Mouse (Mus musculus) spleen, adult 18-20 months (tissue): Measurements from ENCODE around the gene Ankub1.

Experiments
- DNase-seq, 2 experiments: peaks; one replicate each; pipeline ENCODE4 v3.0.0; 2022; ENCODE audit warnings: mixed read lengths in 2 of 2

Ankub1 gene

DNA sequence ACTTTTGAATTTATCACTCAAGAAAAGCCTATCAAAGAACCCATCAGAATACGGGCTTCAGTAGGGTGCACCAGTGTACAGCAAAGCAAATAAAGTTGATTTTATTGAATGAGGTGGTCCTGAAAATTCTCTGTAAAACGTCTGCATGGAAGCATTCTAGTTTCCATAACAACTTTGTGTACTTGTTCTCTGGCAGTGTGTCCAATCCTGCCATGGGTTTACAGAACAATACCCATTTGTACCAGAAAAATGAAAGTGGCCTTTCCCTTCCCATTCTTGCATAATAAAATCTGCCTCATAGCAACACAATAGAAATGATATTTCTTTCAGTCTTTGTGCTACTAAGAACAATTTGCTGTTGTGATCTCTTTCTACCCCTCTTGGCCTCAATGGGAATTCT, at the start of gene Ankub1:
Gene Ankub1, minus strand, starts transcription at position 81 of the 400 bp plus-strand sequence.
- no peak for DNase-seq

DNA sequence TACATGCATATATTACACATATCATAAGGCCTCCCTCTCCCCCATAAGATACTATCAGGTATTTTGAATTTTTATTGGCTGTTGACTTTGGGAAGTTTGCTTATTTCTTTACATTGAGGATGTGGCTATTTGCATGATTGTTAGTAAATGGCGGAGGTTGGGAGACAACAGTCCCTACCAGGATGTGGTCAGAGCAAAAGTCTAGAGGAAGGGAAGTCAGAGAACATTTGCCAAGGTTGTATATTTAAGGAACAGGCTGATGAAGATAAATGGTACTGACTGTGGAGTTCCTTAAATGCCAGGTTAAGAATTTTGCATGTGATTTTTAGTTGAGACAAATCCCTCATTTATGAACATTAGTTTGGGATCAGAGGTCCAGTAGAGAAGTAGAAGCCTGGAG, 47.2 kb upstream of the Ankub1 start:
- no peak for DNase-seq

DNA sequence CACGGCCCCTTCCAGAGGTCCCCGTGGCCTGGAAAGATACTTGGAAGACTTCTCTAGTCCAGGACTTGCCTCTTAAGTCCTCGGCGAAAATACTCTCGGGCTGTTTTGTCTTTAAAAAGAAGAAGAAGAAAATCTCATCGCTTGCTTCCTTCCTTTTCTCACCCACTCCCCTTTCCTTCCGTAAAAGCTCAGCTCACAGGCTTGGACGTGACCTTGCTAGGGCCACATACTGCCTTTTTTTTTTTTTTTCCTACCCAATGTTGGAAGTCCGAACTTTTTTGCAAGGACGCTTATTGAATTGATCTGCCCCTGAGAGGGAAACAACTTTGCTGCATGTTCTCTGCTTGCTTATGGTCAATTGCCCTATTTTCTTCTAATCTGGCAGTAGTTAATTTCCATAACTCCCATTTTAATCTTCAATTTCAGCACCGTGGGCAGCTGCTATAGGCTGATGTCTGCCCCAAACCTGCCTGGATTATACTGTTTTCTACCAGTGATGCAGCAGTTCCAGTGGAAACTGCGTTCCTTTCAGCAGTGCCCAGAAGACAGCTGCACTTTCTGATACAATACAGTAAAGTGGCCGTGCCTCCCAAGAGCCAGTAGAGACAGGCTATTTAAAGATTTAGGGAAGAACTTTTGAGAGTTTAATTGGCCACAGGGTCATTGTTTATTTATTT, 44.0 kb upstream of the Ankub1 start:
- no peak for DNase-seq

DNA sequence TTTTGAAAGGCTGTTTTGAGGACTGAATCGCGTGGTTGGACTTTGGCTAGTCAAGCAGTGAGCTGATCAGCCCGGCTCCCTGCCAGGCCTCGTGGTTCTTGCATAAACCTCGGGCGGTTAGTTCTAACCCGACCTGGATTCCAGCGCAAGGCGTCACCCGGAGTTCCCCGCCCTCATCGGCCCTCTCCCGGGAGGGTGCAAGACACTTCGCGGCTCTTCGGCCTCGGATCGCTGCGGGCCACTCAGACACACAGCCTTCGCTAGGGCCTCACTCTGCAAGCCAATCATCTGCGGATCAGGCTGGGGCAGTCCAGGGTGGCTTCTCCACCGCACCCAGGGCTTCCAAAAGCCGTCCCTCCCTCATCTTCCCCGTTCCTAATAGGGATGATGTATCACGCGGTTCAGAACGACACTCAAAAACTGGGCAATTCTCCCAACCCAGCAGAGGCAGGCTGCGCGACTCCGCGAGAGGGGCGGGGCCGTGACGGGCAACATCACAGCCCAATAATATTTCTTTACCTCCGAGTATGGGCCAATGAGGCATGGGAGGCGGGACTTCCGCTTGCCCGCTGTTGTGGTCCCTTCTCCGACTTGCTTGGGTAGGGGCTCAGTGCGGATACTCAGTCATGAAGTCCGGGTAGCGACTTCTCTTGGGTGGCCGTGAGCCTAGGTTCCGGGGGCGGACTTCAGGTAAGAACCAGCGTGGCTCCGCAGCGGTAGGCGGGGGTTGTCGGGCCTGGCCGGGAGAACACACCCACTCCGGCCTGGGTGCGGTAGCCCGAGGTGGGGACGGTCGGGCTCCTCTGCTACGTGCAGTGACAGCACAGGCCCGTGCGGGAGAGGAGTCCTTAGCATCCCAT, 43.1 kb upstream of the Ankub1 start, which contains the start of gene Rnf13:
Gene Rnf13, plus strand, starts transcription at position 552 of the 860 bp plus-strand sequence.
- DNase-seq: peak; percentile 90 to 95

DNA sequence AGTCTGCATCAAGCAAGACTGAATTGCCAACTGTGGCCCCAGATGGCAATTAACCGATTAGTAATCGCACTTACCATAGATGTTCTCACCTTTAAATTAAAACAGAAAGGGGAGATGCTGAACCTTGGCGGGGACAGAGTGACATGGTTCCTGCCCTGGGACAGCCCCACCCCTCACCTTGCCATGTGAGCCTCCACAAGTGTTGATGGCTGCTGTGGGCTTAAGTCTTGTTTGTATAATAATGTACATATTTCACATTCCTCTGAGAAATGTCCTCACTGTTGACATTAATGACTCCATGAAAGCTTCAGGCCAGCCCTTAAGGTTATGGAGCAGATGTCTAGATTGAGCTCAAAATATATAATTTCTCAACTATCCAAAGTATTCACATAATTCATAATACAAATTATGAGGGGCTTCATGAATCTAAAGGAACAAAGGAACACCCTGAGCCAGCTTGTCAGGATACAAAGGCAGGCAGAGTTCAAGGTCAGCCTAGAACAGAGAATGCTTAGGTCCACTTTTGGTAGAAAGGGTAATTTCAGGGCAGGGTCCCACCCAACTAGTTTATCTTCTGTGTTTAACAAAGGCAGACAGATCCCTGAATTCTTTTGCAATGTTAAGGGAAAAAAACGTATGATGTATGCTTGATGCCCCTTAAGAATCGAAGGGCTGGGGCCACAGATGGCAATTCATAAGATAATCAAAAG, 39.8 kb upstream of the Ankub1 start:
- no peak for DNase-seq

DNA sequence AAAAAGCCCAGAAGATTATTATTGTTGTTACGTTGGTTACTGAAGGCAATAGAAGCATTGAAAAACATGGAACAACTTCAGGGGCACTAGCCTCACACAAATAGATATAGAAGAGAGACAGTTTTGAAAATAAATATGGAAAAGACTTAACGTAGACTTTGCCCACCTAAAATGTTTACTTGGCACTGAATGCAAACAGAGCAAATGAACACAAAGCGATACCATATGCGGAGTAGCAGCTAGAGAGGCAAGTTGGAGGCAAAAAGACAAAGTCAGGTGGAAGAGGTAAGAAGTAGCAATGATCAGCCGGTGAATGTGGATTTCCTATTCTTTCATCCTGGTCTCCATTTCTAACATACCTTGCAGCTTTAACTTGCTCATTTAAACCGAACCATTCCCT, 21.6 kb upstream of the Ankub1 start:
- DNase-seq: no peak

DNA sequence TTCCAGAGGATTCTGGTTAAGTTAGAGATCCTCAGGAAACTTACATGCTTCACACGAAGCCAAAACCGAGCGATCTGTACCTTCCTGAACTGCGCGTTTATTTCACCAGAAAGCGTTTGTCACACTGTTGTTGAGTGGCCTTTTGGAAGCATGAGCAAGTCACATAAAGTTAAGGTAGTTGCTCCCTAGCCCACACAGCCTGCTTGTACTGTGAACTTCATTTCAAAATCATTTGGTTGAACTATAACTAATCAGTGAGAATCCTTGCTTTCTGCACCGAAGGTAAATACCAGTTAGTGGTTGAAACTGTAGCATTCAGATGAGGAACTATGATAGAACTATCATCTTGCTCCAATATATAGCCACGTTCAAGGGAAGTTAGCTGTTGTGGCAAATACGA, 4.2 kb upstream of the Ankub1 start:
- no peak for DNase-seq

DNA sequence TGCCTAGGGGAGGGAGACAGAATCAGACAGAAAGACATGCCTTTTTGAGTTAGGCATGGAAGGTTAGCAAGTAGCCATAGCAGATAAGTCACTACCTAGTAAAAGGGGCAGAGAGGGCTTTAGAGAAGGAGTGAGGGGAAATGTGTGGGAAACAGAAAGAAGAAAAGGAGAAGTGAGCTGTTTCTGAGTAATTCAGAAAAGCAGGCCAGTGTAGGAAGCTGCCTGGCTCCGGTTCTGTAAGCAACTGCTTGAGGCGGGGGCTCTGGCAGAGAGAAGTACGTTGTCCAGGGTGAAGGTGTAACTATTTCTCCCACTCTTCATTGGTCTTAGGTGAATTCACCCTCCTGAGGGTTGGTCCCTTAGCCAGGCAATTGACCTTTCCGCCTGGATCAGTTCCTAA, 3.6 kb upstream of the Ankub1 start:
- no peak for DNase-seq

DNA sequence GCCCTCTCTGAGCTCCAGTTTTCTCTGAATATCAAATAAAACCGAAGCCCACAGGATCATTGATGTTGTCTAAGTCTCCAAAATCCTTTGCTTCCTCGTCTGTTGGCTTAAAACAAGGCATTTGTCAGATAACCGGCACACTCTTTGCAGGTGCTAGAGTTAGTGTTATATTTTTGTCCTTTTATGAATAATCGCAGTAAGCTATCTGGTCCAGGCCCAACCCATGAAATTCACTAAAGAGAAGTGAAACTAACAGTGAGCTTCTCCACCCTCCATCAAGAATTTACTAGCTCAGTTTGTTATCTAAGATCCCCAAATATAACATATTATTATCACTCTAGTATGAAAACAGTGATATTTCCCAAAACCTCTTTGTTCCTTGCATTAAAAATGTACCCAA, 827 bp downstream of the Ankub1 start:
- DNase-seq: no peak

DNA sequence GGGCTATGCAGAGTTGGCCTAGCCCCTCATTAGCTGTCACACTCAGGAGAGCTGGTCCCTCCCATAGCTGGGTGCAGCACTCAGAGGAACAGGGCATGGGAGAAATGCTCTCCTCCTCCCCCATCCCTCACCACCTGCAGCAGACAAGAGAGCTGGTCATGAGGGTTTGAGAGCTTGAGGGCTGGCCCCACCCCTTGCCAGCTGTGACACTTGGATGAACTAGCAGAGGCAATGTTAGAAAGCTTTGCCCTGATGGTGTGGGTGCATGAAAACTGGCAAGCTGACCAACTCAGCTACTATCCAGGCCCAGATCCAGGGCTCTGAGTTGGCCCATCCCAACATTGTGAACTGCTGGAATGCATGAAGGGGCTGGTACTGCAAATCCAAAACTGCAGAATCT, 14.8 kb downstream of the Ankub1 start:
- DNase-seq: no peak

DNA sequence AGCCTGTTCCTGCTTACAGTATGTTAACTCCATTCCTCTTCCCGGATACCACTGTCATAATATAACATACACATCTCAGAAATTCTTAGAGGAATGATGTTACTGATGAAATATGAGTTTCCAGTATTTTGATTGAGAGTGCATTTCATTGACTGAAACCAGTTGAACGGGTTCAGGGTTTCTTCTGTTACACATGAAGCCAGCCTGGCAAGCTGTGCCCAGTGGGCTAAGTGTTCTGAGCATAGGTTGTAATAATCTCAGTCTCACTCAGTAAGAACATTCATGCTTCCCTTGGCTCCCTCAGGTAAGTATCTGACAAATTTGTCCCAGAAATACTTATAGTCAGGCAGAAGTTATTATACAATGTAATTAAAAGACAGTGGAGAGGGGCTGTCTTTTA, 18.5 kb downstream of the Ankub1 start:
- no peak for DNase-seq

DNA sequence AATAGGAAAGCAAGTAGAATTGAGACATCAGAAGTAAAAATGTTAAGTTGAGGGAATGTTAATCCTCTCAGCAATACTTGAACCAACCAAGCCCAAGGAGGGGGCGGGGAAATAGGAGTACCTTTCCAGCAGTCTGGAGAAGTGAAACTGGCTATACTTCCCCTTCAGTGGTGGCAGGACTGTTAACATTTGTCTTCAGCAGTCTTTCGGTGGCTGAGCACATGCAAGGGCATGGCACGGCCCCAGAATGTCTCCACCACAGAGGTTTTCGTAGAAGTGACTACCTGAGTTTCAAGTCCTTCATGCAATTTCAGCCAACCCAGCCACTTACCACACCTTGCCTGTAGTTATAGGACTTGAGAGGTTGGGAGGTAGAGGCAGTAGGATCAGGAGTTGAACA, 19.0 kb downstream of the Ankub1 start:
- peak; percentile 56 to 62 for DNase-seq

DNA sequence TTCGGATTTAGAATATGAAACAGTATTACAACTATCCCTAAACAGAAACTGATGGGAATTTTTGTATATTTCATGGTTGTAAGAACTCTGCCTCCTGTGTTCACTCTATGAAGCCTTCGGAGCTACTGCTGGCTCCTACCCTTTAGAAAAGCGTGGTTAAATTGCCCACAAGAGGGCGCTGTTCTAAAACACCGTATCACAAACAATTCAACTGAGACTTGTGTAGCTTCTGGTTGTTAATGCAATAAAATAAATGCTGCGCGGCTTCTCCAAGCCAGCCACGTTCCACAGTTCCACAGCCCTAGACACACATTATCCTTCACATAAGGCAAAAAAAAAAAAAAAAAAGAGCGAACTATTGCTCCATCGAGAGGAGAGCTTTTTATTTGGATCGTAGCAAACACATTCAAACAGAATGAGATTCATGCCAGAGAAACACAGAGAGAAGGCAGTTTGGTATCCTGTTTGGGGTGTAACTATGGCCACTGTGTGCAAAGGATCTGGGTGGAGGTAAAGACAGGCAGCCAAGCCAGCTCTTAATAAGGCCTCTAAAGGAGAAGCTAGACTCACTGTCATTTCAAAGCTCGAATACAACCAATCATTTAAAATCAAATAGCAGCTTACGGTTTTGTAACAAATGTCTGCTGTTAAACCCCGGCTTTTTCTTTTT, 25.4 kb downstream of the Ankub1 start:
- DNase-seq: peak in 1 of 2 experiments; percentile 54

DNA sequence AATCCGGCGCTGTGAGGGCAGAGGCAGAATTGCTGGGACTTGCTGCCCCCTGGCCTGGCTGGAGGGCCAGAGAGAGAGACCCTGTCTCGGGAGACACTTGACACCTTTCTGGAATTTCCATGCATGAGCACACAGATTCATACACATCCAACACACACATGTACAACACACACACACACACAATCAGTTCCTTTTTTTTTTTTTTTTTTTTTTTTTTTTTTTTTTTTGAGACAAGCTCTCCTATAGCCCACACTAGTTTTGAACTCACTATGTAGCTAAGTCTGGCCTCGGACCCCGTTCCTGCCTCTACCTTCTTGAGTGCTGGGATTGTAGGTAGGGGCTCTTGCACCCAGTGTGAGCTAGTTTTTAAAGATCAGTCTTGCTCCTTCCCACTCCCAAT, 26.7 kb downstream of the Ankub1 start:
- DNase-seq: no peak

DNA sequence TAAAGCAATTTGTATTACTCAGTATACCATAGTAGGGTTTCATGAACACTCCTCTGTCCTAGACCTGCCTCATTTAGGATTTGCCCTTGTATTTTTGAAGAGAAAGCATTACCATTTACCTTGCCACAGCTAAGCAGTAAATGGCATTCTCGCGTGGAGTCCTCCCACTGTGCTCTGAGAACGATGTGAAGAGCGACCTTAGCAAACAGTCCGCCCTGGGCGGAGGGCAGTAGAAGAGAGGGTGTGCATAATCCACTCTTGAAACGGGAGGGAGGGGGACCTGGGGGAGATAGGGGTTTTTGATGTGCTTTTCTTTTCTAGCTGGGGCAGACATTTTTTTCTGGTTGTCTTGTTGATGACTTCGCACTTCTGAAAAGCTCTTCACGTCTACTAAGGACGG, 27.9 kb downstream of the Ankub1 start:
- DNase-seq: no peak

DNA sequence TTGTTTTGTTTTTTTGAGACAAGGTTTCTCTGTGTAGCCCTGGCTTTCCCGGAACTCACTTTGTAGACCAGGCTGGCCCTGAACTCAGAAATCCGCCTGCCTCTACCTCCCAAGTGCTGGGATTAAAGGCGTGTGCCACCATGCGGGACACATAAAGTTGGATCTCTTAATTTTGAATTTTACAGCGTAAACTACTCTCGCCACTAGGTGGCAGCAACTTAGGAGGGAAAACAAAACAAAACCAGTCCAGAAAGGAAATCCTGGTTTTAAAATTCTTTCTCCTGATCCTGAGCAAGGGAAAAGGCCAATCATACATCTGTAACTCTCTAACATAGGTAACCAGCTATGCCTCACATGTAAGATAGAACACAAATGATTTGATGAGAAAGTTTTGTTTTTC, 28.9 kb downstream of the Ankub1 start:
- peak in 1 of 2 experiments; percentile 27 for DNase-seq

DNA sequence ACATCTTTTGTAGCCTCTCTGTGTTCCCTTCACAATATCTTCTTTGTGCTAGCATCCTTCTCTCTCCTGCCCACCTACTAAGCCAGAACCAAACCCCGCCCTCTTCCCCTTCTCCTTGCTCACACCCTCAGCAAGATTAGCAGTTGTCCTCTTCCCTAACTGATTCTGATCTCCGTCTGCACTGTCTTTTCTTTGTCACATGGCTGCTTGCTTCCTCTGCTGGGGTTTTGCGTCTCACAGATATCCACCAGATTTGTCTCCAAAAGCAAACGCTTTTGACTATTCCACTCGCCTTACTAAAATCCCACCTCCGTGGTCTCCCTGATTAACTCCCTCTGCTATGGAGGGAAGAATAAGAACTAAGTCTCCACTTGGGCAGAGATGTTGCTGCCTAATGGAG, 34.0 kb downstream of the Ankub1 start:
- DNase-seq: no peak

DNA sequence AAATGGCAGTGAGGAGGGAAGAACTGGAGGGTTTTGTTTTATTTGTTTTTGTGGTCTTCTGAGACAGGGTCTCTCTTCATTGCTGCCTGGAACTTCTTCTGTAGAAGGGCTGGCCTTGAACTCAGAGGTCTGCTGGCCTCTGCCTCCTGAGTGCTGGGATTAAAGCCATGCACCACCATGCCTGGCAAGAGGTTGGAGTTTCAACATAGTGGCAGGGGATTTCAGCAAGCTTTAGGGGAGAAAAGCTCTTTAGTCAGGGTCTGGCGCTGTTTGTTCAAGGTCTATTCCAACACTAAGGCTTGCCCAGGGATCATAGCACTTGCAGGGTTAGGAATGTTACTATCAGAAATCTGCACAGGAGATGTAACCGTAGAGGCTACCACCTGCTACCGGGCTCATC, 39.0 kb downstream of the Ankub1 start:
- no peak for DNase-seq

DNA sequence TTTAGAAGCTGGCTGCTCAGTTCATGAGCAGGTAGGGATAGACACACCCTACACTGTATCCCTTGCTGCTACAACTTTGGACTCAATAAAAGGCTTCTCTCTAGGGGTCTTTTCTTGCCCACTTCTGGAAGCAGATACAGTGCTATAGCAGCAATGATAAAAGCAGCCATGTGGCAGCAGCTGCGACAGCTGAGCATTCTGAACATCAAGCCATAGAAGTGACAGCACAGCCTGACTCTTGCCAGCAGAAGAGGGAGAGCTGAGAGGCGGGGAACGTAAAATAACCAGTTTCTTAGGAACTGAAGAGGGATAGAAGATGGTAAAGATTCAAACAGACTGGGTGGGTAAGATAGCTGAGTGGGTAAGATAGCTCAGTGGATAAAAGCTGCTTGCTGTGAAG, 40.1 kb downstream of the Ankub1 start:
- no peak for DNase-seq

DNA sequence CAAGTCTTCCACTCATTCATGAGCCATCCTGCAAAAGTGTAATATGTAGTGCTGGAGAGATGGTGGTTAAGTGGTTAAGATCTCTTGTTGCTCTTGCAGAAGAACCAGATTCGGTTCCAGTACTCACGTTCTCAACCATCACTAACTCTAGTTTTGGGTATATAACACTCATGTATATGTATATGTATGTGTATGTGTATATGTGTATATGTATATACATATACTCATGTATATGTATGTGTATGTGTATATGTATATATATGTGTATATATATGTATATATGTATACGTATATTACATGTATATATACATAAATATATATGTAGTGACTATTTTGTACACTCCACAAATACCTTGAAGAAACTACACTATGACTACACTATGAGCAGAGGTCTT, 40.7 kb downstream of the Ankub1 start:
- no peak for DNase-seq

DNA sequence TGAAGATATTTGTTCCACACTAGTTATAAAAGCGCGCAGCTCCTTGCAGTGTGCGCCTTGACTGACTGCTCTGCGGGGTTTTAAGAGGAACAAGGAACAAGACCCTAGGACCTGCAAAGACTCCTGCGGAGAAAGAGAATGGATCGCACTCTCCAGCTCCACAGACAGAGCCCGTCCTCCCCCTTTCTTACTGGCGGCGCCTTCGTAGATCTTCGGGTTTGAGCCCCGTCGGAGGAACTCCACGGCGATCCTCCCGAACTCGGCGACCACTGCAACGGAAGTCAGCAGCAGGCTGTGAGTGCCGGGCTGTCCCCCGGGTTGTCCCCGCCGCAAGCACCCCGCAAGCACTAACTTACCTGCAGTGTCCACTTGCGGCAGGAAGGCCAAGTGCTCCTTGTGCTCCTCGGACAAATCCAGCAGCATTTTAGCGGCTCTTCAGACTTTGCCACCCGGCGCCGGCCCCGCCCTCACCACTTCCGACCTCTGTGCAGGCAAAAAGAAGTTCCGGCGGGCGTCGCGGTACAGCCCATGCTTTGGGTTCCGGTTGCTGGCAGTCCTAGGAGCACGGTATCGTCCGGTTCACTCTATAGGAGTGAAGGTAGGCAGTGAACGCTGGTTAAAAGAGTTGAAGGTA, 41.3 kb downstream of the Ankub1 start, which contains the start of gene Commd2:
Gene Commd2, minus strand, starts transcription at position 485 of the 634 bp plus-strand sequence.
- peak; percentile 70 to 89 for DNase-seq

DNA sequence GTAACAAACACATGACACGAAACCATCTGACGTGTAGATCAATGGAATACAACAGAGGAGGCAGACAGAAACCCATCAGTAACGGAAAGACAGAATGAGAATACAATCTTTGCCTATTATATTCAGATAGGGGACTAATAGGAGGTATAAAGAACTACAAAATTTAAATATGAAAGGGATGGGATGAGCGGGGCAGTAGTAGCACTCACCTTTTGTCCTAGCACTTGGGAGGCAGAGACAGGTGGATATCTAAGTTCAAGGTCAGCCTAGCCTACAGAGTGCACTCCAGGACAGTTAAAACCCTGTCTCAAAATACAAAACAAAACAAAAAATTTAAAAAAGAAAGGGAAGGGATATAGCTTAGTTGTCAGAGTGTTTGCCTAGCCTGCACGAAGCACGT, 49.4 kb downstream of the Ankub1 start:
- no peak for DNase-seq
